Mouse (Mus musculus) MEL (cell line): ENCODE measurements at regions not wholly inside any gene's neighbourhood (a gene's known extent, or its start where the extent isn't known, plus 50 kb on each side); places are given as distances from the start of the nearest gene placed in this dataset.
"Not testable (repeated sequence)": the region's sequence is repeated elsewhere in the genome, so short reads cannot be mapped to it uniquely, and the experiment has no call there.

Experiments
- CTCF ChIP-seq, 3 experiments: IDR thresholded peaks in 2 of 3; conservative IDR thresholded peaks in 1 of 3; 2 replicates each; pipeline ENCODE4 v1.5.1; 2011 to 2012; ENCODE audit warnings: low read length in 3 of 3, low read depth in 2 of 3, mild to moderate bottlenecking in 2 of 3, improper control_type of control experiment in 1 of 3, inconsistent platforms in 1 of 3, mixed read lengths in 1 of 3, moderate library complexity in 1 of 3; ENCODE audit not compliant: control insufficient read depth in 1 of 3, insufficient read depth in 1 of 3, poor library complexity in 1 of 3, severe bottlenecking in 1 of 3
- POLR2AphosphoS5 ChIP-seq: IDR thresholded peaks from 2 replicates; pipeline ENCODE4 v1.6.1; 2012; ENCODE audit warnings: low read depth, borderline replicate concordance, mild to moderate bottlenecking, inconsistent platforms, low read length, moderate library complexity, mixed read lengths
- USF1 ChIP-seq: IDR thresholded peaks from 2 replicates; pipeline ENCODE4 v1.6.1; 2014; ENCODE audit warnings: low read depth, mild to moderate bottlenecking, inconsistent platforms, low read length, improper control_type of control experiment, moderate library complexity

DNA sequence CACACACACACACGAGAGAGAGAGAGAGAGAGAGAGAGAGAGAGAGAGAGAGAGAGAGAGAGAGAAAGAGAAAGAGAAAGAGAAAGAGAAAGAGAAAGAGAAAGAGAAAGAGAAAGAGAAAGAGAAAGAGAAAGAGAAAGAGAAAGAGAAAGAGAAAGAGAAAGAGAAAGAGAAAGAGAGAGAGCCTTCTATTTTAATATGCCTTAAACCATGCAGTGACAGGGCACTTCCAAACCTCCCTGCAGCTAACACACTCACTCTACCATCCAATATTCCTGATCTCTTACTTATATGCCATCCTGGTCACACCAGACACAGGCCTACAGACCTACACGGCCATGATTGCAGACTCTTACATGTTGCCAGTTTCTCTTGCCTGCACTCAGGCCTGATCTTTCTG, 117.4 kb upstream of the Vrk2 start:
- not testable (repeated sequence) for TF ChIP-seq CTCF (IDR thresholded peaks at IDR 0.05 in 2 of 3, conservative IDR thresholded peaks at IDR 0.05 in 1 of 3; ENCODE audit: control insufficient read depth in 1 of 3, insufficient read depth in 1 of 3, low read depth in 2 of 3, low read length in 3 of 3, poor library complexity in 1 of 3, severe bottlenecking in 1 of 3); USF1; POLR2AphosphoS5
